Mouse (Mus musculus): ENCODE measurements around the gene Uvrag.
A peak's percentile ranks its signal among the peaks of the same experiment; 100 is the strongest.

Gene Uvrag

DNA sequence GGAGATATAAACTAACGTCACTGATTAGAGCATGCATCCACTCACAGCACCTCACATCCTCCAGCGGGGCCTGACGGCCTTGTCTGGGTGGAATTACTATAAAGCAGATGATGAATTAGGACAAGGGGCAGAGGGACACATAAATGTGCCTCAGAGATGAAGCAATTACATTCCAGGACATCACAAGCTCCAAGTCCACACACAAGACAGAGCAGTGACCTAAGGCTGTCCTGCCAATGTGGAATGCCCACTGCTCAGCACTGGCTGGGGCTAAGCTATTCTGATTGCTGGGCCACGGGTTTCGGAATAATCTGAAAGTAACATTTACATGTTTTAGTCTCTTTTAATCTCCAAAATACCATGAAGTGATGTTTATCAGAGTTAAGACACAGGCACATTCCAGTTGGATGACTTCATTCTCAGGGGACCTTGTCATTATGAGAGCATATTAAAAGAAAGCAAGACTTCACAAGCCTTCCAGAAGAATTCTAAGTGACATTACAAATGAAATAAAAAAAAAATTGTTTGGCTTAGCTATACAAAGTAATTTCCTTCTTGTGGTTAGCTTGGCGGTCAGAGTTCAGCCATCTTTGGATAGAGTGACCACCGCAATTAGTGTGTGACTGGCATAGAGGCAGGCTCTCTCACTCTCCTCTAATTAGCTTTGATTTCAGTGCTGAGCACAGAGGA is 212.5 kb downstream of the Uvrag start:
- DNase-seq (ENCODE audit: low spot score) = no peak

DNA sequence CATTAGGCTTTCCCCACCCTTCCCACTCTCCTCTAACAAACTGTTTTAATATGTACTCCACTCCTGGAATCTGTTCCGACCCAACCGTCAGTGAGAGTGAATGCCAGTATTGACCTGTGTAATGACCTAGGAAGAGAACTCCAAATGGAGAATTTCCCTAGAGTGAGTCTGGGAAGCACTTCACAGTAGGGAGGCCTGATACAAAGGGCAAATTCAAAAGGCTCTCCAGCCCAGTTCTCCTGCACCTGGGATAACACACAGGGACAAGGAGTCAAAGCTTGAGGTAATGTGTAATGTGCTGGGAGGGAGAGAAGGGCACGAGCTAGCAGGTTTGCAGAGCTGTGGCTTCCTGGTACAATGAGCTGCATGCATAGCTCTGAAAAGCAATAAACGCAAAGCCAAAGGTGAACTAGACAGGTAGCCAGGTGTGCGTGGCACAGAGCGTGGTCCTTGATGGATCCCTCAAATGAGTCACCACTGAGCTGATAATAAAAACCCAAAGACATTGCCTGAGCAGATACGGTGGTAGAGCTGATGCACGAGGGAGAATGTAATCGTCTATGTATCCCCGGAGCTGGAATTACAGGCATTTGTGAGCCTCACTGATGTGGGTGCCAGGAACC is 213.9 kb downstream of the Uvrag start:
- DNase-seq (ENCODE audit: low spot score) = no peak

DNA sequence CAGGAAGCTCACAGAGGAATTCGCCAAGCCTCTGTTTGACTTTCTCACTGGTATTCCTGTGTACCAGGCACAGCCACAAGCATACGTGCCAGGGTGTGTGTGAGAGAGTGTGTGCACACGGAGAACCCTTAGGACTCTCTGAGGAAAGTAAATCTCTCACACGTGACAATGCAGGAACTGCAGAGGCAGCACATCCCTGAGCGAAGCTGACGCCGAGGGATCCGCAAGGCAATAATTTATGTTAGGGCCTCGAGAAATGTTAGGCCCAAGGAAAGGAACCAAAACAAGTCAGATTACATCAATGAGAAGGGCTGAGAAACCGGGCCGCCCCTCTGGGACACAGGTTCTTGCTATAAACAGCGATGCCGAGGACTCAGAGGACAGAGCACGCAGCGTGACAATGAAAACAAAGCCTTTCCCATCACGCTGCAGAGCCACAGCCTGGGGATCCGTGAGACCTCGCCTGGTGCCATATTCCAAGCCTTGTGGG is 216.5 kb downstream of the Uvrag start:
- DNase-seq (ENCODE audit: low spot score) = peak; percentile 36

DNA sequence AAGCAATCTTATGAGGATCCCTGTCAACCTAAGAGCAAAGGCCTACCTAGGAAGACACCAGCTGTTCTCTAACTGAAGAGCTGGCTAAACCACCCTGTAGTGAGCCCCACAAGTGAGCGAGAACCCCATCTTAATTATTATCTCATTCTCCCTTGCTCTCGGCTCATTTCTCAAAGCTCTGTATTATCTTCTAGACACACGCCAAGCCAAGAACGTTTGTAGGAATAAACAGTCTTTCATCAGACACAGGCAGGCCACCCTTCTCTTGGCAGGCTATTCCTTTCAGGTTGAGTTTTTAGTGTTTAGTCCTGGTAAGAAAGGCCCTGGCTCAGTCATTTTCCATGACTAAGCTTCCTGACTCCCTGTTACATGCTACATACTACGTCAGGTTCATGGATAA is 218.0 kb downstream of the Uvrag start:
- DNase-seq (ENCODE audit: low spot score) = no peak

DNA sequence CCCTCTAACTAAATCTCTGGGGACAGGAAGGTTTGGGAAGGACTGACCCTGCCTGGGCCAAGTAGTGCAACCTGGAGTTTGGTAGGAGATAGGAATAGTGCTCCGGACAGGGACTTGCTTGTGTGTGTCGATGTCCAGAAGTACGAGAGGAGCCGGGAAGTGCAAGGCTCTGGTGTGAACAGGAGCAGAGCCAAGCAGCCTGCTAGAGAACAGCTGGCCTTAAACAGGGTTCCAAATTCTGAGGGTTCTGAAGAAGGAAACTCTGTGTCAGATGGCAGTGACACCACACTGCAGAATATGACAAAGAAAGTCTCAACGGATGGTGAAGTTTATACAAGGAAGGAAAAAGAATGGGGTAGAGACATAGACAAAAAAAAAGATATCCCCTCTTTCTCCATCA is 223.5 kb downstream of the Uvrag start:
- no peak for DNase-seq (ENCODE audit: low spot score)

DNA sequence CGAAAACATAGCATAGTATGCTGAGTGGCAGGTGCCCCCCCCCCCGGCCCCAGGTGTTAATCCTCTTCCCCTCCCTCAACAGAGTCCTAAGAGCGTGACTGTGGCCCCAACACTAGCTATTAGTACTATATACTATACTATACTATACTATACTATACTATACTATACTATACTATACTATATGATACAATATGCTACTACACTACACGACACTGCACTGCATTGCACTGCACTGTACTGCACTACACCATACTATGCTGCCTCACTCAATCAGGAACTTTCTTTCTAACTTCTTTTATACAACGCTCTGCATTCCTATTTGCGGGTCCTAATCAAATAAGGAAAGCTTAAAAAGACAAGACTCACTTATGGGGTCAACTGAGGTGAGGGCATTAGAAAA is 224.4 kb downstream of the Uvrag start:
- no peak for DNase-seq (ENCODE audit: low spot score)

DNA sequence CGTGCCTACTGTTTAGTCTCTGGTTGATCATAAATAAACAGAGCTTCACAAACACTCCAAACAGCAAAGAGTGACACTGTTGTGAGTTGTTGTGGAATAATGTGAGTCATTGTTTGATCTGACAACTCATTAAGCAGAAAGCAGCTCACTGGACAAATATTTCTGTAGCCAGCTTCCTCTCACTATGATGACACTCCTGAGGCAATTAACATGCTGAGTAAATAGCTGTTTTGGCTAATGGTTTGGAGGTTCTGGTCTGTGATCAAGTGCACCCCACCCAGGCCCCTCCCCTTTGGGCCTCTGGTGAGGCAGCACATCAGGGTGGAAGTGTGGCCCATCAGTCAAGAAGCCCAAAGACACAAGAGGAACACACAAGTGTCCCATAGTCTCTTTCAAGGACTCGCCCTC is 228.0 kb downstream of the Uvrag start:
- no peak for DNase-seq (ENCODE audit: low spot score)

DNA sequence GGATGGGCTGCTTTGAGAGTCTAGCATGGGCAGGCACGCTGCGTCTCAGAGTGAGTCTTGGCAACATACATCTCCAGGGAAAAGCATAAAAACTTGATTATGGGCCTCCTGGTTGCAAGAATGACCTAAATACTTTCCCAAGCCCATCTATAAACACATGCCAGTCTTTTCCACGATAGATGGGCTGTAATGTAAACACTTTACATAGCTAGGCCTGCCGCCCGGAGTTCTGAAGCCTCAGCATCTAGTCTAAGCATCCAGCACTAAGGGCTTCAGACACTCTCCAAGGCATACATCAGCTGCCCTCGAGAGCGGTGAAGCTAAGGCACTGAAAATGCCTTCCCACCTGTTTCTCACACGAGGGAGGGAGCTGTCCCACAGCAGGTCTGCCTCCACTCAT is 229.7 kb downstream of the Uvrag start:
- no peak for DNase-seq (ENCODE audit: low spot score)

DNA sequence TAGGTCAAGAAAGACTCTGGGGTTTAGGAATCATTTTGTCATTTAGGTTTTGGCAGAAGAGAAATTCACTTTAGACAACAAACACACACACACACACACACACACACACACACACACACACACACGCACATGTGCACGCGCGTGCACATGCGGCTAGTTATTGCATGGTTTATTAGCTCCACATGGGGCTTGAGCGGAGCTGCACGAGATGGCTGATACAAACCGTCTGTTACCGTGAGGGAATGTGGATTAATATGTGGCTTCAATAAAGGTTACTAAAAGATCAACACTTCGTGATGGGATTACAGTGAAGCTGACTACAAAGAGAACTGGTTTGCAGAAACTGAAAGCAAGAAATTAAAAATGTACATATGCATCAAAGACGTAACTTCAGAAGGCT is 230.2 kb downstream of the Uvrag start:
- DNase-seq (ENCODE audit: low spot score) = no peak

DNA sequence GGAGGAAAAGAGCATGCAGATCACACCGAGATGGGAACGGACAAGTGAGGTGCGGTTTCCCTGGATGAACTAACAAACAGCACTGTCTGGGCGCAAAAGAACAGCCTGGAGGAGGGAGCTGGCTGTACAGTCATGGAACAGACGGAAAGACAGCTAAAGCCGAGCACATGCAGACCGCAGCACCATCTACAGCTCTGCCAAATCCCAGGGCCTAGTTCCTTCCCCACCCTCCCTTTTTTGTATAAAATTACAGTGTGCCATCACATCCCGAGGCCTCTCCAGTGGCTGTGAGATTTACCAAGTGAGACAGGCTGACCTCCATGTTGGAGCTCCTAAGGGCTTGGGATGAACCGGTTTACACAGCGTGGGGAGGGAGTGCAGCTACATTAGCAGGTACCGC is 230.8 kb downstream of the Uvrag start:
- no peak for DNase-seq (ENCODE audit: low spot score)

DNA sequence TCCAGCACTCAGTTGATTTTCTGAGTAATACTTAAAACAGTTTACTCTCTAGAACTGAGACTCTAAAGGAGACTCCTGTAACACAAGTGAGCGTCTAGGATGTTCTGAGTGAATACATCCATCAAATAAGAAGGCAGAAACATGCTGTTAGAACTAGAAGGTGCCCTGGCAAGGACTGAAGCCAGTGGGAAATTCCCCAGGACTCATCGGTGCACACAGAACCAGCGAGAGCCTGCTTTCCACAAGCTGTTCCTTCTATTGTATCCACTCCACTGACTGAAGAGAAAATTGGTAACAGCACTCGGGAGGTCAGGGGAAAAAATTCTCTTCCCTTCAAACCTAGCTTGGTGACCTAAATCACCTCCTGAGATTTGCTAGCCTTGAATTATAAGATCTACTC is 233.5 kb downstream of the Uvrag start:
- DNase-seq (ENCODE audit: low spot score) = no peak

DNA sequence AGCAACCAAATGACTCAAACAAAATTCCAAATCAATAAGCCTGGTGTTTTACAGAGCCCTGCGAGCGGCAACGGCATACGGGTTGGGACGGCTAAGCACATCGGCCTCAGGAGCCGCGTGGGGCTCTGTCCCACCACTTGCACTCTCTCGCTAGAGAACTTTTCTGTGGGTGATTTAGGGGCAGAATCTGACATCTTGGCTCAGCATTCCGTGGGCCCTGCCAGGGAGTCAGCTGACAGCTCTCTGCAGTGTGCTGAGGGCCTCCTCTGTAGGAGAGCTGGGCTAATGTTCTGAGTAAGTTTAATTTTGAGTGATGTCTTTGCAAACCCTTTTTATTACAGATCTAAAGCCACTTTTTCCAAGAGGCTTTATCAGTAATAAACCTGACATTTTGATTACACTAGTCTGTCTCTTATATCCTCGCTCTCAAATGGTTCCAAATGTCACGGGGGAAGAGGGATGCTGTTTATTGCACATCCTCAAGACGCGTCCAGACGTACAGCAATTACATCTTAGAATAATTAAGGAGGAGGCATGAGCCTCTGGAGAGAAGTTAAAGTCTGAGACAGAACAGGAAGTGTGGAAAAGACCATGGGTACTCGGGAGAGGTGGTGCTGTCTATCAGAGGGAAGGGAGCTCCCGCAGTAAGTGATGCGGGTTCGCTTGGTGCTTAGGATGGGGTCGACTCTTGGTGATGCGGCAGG is 236.1 kb downstream of the Uvrag start:
- no peak for DNase-seq (ENCODE audit: low spot score)

DNA sequence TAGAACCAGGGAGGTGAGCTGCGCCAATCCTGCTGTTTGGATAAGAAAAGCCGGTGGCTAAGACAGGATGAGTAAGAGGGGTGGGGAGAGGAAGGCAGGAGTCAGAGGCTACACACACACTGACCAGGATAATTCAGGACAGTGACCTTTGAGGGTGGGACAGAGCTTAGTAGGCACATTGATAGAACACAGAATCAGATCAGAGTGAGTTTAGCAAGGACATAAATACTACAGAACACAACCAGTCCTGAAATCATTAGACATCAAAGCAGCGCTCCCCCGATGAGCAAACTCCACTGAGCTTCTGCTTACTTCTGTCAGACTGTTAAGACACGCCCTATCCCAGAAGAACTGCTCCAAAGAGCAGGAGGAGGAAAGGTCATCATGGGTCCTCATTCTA is 237.1 kb downstream of the Uvrag start:
- no peak for DNase-seq (ENCODE audit: low spot score)

DNA sequence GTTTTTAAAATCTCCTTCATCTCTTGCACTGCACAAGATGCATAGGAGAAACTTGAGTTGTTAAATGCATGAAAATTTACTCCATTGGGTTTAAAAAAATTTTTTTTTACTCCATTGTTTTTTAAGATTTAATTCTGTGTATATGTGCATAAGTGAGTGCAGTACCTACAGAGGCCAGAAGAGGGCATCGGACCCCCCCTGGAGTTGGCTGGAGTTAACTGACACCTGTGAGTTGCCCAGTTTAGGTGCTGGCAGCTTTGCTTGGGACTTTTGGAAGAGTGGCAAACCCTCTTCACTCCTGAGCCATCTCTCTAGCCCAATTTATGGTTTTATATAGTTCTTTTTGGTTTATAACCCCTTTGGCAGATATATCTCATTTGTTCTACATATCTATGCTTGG is 239.8 kb downstream of the Uvrag start:
- DNase-seq (ENCODE audit: low spot score) = no peak

DNA sequence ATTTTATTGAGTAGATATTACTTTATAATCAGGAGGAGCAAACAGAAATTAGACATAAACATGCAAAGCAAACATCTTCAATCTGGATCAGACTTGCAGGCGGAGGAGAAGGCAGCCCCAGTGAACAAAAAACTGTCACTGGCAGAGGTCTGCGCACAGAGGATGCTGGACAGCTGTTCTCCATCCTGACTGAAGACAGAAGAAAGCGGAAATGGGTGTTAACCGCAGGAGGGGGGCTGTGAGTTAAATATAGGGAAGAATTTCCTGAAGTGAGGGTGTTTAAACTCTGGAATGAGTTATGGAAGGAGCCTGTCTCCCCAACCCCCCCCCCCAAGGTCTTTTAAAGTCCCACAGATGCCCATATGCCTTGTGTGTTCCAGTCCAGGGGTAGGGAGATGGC is 241.1 kb downstream of the Uvrag start:
- DNase-seq (ENCODE audit: low spot score) = no peak

DNA sequence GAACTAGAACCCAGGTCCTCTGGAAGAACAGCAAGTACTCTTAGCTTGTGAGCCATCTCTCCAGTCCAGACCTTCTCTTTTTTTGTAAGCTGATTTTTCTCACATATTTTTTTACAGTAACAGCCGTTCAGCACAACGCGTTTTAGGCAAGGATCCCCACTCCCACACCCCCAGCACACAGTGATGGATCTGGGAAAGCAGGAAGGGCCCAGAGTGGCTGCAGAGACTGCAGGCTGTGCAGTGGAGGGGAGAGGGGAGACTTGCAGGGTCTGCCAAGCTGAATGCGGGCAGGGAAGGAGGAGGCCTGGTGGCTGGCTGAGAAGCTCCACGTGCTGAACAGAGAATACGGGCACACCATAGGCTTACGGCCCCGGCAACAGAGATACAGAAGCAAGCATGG is 243.6 kb downstream of the Uvrag start:
- DNase-seq (ENCODE audit: low spot score) = no peak

DNA sequence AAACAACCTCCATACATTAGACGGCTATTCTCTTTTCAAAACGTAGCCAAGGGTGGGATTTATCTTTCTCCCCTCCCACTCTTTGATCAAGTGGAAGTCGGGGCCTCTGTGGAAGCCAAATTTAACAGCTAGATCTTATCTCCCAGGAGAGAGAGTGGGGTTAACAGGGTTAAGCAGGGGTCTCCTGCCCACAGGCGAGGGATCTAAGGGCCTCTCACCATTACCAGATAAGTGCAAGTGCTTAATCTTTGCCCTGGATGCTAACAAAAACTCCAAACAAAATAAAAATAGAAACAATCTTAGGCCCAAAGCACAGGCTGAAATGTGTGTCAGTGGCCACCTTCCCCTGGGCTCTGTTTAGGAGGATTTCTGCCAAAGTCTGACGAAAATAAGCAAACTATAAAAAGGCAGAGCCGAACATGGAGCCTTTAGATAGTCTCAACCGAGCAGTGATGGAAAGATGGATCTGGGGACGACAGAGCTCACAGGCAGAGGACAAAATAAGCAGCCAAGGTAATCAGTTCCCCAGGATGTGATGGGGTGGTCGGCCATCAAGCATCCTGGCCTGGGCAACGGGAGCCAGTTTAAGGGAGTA is 245.3 kb downstream of the Uvrag start:
- no peak for DNase-seq (ENCODE audit: low spot score)

DNA sequence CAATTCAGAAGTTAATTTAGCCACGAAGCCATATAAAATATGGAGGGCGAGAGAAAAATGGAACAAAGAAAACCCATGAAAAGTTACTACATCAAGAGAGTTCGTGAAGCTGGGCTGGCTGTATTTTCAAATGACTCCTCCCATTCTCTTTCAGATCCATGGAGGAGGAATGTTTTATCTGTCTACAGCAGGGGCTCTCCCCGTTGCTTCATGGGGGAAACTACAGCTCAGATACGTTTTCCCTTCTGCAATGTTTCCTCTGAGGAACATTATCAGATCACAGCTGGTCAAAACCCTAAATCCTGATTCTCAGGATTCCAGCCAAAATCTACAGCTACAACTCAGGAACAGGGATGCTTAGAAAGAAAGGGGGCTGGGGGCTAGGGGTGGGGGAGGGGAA is 246.2 kb downstream of the Uvrag start:
- DNase-seq (ENCODE audit: low spot score) = no peak

DNA sequence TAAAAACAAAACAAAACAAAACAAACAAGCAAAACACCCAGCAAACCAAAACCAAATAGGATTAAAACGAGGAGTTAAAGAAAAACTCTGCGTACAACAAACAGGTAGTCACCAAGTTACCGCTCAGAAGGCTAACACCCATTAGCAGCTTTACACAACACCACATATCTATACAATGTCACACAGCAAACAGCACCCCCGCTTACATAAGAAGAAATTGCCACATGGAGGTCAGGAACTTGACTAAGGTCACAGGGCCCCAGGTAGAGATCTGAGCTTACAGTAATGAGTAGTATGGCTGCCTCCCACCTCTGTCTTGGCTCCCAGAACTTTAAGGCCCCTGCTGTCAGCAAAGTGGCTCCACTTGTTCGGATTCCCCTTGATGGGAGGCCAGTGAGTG is 246.6 kb downstream of the Uvrag start:
- no peak for DNase-seq (ENCODE audit: low spot score)

DNA sequence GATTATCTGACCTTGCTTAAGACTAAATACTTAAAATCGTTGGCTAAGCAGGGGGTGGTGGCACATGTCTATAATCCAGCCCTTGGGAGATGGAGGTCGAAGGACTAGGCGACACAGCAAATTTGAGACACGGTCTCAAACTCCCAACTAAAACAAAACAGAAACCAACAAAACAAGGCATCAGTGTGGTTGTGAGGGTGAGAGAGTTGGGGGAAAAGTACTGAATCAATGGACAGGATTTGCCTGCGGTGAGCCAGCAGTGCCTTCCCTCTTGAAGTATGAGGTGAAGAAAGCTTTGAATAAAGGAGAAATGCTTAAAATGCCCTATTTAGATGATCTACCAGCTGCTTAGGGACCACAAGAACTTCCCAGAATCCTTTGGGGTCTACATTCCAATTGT is 247.8 kb downstream of the Uvrag start:
- no peak for DNase-seq (ENCODE audit: low spot score)

DNA sequence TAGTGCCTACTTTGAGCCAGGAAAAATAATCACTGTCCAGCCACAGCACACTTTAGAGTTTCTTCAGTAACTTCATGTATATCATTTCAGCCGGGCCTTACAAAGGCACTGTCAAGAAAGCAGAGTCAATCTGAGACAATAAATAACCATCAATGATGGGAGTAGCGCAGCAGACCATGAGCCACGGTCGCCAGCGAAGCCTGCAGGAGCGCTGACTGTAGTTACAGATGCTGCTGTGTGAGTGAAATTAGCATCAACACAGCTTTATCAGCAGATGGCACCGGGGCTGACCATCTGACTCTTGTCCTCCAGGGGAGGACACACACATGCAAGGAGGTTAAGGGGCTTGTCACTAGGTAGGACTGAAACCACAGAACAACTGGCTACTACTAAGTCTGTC is 251.7 kb downstream of the Uvrag start:
- DNase-seq (ENCODE audit: low spot score) = peak; percentile 50

DNA sequence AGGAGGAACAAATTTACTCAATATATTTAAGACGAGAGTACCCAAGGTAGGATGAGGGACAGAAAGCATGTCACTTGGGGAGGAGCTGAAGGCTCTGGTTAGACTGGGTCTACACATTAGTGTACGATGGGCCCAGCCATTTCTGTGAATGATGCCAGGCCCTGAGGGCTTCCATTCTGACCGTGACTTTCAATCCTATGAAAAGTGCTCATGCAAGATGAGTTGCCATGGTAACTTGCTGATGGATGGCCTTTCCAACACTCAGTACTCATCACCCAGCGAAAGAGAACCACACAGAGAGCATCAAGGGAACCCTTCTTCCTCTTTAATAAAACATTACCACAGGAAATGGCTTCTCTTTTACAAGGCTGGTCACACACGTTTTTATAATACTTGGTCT is 252.1 kb downstream of the Uvrag start:
- DNase-seq (ENCODE audit: low spot score) = no peak

DNA sequence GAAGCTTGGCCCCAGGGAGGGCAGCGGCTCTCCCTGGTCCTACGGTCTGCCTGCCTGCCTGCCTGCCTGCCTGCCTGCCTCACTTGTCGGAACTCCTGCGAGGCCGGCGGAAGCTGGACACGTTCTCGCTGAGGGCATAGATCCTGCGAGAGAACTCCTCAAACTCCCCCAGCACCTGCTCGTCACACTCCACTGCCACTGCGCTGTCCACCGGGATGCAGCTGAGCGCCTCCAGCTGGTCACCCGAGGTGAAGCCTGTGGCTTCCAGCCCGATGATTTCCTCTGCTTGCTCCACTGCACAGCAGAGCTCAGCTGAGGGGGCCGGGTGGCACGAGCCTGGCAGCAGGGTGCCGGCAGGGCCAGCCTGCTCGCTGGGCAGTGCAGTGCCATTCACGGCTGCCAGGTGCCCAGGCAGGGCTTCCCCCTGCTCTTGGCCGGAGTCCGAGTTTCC is 253.1 kb downstream of the Uvrag start:
- DNase-seq (ENCODE audit: low spot score) = peak; percentile 65

Measured in embryo, embryonic 10 days (tissue).